Mouse (Mus musculus) heart, postnatal 25 days (tissue): ENCODE data around the gene Trim59. TPM values are rescaled to one million over a fixed set of nuclear protein-coding genes. Genes with fewer than 3 reads are reported as not detected.

Experiments used
- DNase-seq: peaks from one replicate; pipeline ENCODE4 v3.0.0; 2022; ENCODE audit warnings: low spot score
- intact Hi-C: fragments of 180-260 bp; cut with DNase I; formaldehyde crosslinking; loops from one replicate; pipeline ENCODE4 v1.15.1; 2025
- microRNA-seq: library from miRNA; unstranded; fragments of <30 nt; microRNA quantifications from one replicate; pipeline ENCODE4 v1.2.0, GENCODE M21; 2022
- total RNA-seq, 2 experiments: library from RNA; stranded (reverse); gene quantifications; 2 replicates each; pipeline ENCODE4 v1.2.3; 2021

The Trim59 gene
- total RNA-seq, 2 experiments from 2014 or later, result 2.5 to 2.7 TPM

GRCm38 (mm10) chr3:69006246-69006760, 38.3 kb downstream of the Trim59 start:
- no peak for DNase-seq
- intact Hi-C loops, result loop anchor here (2.0 kb wide), 1 partner anchor 36 kb away; no protein-coding TSS in a partner anchor

- intact Hi-C loops, result loop anchor here (2.0 kb wide), 2 partner anchors 37 to 121 kb away; partner anchors contain the start of gene Kpna4
- DNase-seq, result peak; percentile 39
Observed at GRCm38 (mm10) chr3:69005338-69006245, 39.0 kb downstream of the Trim59 start.

DNA sequence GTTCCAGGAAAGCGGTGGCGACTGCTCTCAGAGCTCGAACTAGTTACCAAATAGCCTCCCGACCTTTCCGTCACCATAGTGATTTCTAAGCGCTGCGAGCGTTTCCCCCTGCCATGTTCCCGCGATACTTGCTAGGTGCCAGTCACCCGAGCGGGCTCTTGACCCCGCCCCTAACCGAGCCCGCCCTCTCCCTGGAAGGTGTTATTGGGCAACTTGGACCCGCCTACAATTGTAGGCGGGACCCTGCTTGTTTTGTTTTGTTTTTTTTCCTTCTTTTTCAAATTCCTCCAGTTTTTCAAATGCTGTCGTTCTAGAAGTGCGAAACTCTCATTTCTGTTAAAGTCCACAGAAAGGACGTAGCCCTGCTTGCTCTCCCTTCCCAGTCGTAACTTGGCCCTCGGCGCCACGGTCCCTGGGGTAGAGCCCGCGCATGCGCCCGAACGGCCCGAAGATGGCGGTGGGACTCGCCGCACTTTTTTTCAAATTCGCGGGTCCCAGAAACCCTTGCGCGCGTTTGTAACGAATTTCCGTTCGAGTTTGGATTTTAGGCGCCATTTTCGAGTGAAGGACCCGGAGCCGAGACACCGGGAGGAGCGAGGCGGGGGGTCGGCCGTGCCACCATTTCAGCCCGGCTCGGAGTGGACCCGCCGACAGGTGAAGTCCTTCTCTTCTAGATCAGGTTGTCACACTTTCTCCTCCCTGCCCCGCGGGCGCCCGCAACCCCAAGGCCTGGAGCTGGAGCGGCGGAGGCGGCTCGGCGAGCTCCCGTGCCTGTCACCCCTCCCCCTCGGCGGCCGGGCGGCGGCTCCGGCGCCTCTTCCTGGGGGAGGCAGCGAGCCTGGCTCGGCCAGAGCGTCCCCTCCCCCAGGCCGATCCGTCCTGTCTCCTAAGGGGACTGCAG, 39.9 kb downstream of the Trim59 start, which contains the start of the genes Ift80 and Smc4:
Gene Ift80 (minus strand): TSS at position 134 of the 901 bp plus-strand sequence.
Gene Smc4 (plus strand): TSS at position 302 of the 901 bp plus-strand sequence.
- intact Hi-C loops, result loop anchor here (2.0 kb wide), 1 partner anchor 122 kb away; the partner anchor contains the start of gene Kpna4
- DNase-seq, result peak; percentile 89

DNA sequence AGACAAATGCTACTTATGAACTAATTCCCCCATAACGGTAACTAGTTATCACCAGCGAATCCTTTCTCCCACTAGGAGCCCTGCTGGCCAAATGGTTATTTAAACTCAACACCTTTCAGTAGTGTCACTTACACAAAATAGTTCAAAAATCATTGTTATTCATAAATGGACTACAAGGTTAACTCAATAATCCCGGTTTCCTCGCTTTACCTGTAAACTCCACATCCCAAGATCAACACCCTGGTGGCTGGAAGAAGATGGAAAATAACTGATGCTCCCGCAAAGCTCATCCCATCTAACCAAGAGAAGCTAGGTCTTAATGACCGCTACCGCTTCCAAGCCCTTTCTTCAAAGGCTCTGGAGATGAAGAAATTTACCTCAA, 40.5 kb downstream of the Trim59 start:
- no peak for DNase-seq
- intact Hi-C loops, result loop anchor here (2.0 kb wide), 1 partner anchor 123 kb away; the partner anchor contains the start of gene Kpna4

DNA sequence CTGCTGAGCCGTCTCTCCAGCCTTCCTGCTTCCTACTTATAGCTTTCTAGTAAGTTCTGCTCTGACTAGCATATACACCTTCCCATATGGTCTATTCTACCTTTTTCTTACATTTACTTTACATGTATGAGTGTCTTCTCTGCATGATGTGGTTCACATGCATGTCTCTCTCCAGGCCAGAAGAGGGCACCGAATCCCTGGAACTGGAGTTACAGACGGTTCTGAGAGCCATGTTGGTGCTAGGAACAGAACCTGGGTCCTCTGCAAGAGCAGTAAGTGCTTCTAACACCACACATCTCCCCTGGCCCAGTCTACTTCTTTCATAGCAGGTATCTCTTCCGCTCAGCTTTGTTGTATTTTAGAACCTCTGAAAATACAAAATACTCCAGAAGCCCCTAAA, 41.8 kb downstream of the Trim59 start:
- intact Hi-C loops, result no loop called here
- DNase-seq, result no peak

DNA sequence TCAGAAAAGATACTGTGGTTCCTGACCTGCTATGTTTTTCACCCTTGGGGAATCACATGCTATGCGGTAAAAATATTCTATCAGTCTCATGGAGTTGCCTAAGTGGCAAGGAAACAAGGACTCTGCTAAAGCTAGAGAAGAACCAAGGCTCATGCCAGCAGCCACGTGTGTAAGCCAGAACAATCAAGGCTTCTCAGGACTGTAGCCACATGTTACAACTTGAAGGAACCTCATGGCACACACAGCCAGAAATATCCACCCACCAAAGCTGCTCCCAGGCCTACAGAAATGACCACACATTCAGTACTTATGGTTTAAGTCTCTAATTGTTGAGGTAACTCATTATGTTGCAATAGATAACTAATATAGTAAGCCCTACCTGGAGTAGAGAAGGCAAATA, 58.0 kb downstream of the Trim59 start:
- DNase-seq, result no peak
- intact Hi-C loops, result no loop called here

Small RNAs within 50 kb of the gene (microRNA-seq; reads per million reads assigned to microRNA genes)
- 6,934 reads per million, percentile 93 among the genes with 10 or more reads in this experiment for gene Mir15b
- gene Mir16-2, result 262 reads per million, percentile 68 among the genes with 10 or more reads in this experiment

Other genes starting within 250 kb of the Trim59 start
- gene 1110032F04Rik, start 175.2 kb downstream of the Trim59 start, total RNA-seq, result 1 to 10 TPM; 1.0 to 1.5 TPM
- 1 to 10 TPM; 4.1 to 7.0 TPM for gene Ift80, start 40.2 kb downstream of the Trim59 start, total RNA-seq
- gene Smc4, start 40.0 kb downstream of the Trim59 start, total RNA-seq, result 10 to 100 TPM; 15.3 to 16.0 TPM
- gene Kpna4, start 82.4 kb upstream of the Trim59 start, total RNA-seq, result 10 to 100 TPM; 78.0 to 84.2 TPM
- not detected for gene Arl14, start 177.7 kb upstream of the Trim59 start, total RNA-seq